Mouse (Mus musculus) ES-Bruce4 (cell line): ENCODE results near the gene Zfp82.

Experiments used
- CTCF ChIP-seq: IDR thresholded peaks from one replicate; pipeline ENCODE4 v1.8.1; 2011; ENCODE audit warnings: low read depth, low read length
- EP300 ChIP-seq: IDR thresholded peaks from 2 replicates; pipeline ENCODE4 v1.6.1; 2011; ENCODE audit warnings: low read depth, low read length; ENCODE audit not compliant: insufficient read depth
- POLR2A ChIP-seq: IDR thresholded peaks from one replicate; pipeline ENCODE4 v1.8.1; 2011; ENCODE audit warnings: low read length; ENCODE audit not compliant: insufficient read depth

- TF ChIP-seq EP300 (no peak), CTCF (no peak), POLR2A (no peak)
These were observed 20.0 kb upstream of the Zfp82 start for GRCm38 (mm10) chr7:30092666-30093065.
